Mouse (Mus musculus) G1E-ER4 (cell line): ENCODE results near the gene Lrrc57. TPM values are rescaled to one million over a fixed set of nuclear protein-coding genes. Genes with fewer than 3 reads are reported as not detected.

Experiments
- GATA1 ChIP-seq: IDR thresholded peaks from one replicate; pipeline ENCODE4 v1.8.0; 2012; ENCODE audit warnings: low read length, inconsistent platforms
- polyA plus RNA-seq: library from polyadenylated mRNA; stranded (reverse); fragments of >175 nt; gene quantifications from 2 replicates; pipeline ENCODE4 v1.2.3, GENCODE M21; 2012

The Lrrc57 gene
- polyA plus RNA-seq, 1 experiment = 1.3 TPM

DNA sequence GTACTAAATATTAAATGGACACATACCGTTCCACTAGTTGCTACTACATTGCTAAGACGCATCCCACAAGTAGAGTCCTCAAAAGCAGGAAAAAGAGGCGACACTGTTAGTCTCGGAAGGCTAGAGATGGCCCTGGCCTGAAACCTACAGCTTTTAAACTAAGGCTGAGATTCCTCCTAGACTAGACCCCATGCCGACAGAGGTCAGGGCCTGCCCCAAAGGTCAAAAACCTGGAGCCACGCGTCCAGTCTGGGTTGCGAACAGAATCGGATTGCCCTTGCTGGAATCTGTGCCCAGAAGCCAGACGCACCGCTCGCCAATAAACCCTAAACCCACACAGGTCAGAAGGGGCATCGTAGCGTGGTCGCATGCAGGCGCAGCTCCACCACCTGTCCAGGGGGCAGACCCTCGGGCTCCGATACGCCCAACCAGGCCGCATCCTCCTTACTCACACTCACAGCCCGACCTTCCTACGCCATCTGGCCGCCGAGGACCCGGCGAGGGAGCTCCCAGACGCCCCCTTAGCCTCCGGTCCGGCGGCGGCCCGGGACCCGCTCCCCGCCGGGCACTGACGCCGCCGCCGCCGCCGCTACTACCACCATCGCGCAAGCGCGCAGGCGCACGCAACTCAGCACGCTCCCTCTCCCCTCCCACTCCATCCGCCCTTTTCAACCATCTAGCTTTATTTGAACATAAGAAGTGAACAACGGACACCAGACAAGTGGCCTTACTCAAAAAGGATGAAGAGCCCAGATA lies 45.9 kb downstream of the Lrrc57 start, which contains the start of gene Zfp106:
TSS of gene Zfp106 (minus strand) at position 609 of the 756 bp plus-strand sequence.
- TF ChIP-seq GATA1 = no peak

DNA sequence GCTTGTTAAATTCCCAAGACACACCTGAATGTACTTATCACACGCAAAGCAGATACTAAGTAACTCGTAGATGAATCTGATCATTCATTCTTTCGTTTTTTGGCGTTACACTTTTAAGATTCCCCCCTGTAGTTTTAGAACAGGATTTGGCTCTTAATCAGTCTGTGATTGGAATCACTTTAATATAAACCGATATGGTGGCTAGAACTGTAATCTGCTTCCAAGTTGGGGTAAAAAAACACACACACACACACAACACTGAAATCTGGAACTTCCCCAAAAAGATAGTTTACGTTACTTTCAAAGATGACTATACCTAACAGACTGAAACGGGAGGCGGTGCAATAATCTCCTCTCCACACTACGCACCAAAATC lies 46.5 kb downstream of the Lrrc57 start:
- TF ChIP-seq GATA1 = no peak

DNA sequence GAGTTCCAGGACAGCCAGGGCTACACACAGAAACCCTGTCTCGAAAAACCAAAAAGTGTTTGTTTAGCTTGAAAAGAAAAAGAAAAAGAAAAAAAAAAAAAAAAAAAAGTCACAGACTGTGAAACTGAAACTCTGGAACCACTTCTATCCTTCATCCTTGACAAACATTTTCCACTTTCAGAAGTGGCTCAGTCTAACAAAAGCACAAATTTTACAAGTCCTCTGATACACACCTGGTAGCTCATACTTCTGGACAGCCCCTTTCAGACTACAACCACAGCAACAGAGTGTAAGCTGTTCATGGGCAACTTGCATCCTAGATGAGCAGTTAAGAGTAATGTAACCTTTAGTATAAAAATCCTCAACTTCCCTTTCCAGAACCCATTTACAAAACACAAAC lies 47.8 kb downstream of the Lrrc57 start:
- TF ChIP-seq GATA1 = no peak

DNA sequence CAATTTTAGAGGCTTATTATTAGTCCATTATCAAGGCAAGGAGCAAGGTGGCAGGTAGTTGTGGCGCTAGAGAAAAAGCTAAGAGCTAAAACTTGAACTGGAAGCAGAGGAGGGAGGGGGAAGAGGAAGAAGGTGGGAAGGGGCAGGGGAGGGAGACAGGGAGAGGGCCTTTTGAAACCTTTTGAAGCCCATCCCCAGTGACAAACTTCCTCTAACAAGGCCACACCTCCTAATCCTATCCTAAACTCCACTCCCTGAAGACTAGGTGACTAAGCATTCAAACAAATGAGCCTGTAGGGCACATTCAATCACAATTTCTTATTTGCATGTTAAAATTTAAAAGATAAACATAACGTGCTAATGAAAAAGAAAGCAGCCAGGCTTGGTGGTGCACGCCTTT lies 50.5 kb downstream of the Lrrc57 start:
- no peak for TF ChIP-seq GATA1

DNA sequence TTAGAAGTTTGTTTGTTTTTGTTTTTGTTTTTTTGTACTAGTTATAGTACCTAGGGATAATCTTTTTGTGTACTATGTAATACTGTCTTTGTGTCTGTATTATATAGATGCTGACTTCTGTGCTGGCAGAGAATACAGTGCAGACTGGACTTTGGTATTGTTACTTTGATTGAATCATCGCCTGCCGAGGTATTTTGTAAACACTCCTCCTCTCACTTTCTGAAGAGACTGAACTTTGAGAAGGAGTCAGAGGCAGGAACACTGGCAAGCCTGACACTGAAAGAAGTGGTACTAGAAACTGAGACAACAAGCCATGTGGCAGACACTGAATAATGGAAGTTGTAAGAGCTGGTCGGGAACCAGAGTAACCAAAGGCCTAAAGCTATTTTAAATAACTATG lies 52.5 kb downstream of the Lrrc57 start:
- TF ChIP-seq GATA1 = no peak

Other genes starting within 250 kb of the Lrrc57 start
- 1.3 and 1.5 TPM in 2 replicates for gene Ganc, start 205.6 kb downstream of the Lrrc57 start, polyA plus RNA-seq
- 0.45 and 0.57 TPM in 2 replicates for gene Tmem87a, start 205.4 kb downstream of the Lrrc57 start, polyA plus RNA-seq
- gene Capn3, start 153.5 kb downstream of the Lrrc57 start, polyA plus RNA-seq = not detected in 2 replicates
- 58.4 and 96.8 TPM in 2 replicates for gene Zfp106, start 45.7 kb downstream of the Lrrc57 start, polyA plus RNA-seq
- 15.3 and 17.5 TPM in 2 replicates for gene Snap23, start 41.8 kb downstream of the Lrrc57 start, polyA plus RNA-seq
- gene Haus2, start 137 bp downstream of the Lrrc57 start, polyA plus RNA-seq = 2.1 and 2.3 TPM in 2 replicates
- 0.26 and 0.27 TPM in 2 replicates for gene Stard9, start 19.6 kb upstream of the Lrrc57 start, polyA plus RNA-seq
- 77.4 and 97.3 TPM in 2 replicates for gene Cdan1, start 240.6 kb upstream of the Lrrc57 start, polyA plus RNA-seq
- 5.6 and 7.9 TPM in 2 replicates for gene Ttbk2, start 241.1 kb upstream of the Lrrc57 start, polyA plus RNA-seq